Mouse (Mus musculus): ENCODE data around the gene Mr1.

GRCm38 (mm10) chr1:155083271-155084265 lies 63.0 kb downstream of the Mr1 start:
- no peak for TF ChIP-seq CTCF (IDR thresholded peaks at IDR 0.05; ENCODE audit: low read depth, low read length)
- TF ChIP-seq GATA1 (IDR thresholded peaks at IDR 0.05; ENCODE audit: borderline replicate concordance, low read length), result no peak
- no peak for TF ChIP-seq POLR2AphosphoS5 (IDR thresholded peaks at IDR 0.05; ENCODE audit: insufficient replicate concordance, low read depth, low read length)
- TF ChIP-seq TAL1 (conservative IDR thresholded peaks at IDR 0.05; ENCODE audit: low read depth, low read length), result no peak

Measured in G1E (cell line).